Mouse (Mus musculus) ES-Bruce4 (cell line): ENCODE data around the gene Gar1.

Source experiments
- CTCF ChIP-seq: IDR thresholded peaks from one replicate; pipeline ENCODE4 v1.8.1; 2011; ENCODE audit warnings: low read depth, low read length
- EP300 ChIP-seq: IDR thresholded peaks from 2 replicates; pipeline ENCODE4 v1.6.1; 2011; ENCODE audit warnings: low read depth, low read length; ENCODE audit not compliant: insufficient read depth
- POLR2A ChIP-seq: IDR thresholded peaks from one replicate; pipeline ENCODE4 v1.8.1; 2011; ENCODE audit warnings: low read length; ENCODE audit not compliant: insufficient read depth

- TF ChIP-seq CTCF (no peak), POLR2A (no peak), EP300 (no peak)
Observed at GRCm38 (mm10) chr3:129879131-129879757, 48.0 kb upstream of the Gar1 start.
